Comparison of ENCODE assay signal across 22 mouse cellular contexts in the genomic region with DNA sequence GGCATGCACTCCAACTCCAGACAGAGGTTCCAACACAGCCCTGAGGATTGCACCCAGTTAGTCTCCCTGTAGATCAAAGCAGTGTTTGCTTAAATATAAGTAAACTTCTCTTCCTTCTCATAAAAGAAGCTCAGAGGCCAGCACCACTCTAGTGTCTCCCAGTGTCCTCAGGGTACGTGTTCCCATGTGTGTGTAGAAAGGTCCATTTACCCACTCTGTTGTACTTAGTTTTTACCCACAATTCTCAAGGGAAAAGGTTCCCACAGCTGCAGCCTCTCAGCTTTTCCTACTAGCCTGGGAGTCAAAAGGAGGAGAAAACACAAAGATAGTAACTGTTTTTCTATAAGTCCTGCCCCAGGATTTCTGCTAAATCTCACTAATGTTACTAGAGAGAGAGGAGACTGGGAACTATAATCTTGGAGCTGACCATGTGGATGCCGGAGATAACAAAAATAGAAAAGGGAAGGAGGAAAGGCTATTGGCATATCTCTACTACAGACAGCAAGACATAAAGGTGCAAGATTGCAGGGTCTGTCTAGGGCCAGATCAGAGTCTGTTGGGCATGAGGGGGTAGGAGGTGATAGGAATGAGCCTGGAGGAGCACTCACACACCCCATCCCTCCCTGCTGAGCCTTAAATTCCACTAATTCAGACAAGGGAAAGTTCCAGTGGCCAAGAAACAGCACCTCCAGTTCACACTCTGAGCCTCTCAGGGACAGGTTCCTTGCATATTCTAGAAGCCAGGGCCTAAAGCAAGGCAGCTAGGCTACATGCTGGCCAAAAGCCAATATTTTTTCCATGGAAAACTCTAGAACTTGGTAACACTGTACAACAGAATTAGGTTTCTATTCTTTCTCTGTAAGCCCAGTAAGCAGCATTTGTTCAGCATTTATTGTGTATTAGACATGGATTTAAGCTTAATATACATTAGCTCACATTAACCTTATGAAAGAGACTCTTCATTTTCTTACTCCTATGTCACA. TPM values are rescaled to one million over a fixed set of nuclear protein-coding genes. Genes with fewer than 3 reads are reported as not detected.
DNase-seq lines count a peak whose midpoint lies in the region; ATAC-seq and TF ChIP-seq lines count a peak whose summit lies in the region.
"Had no signal": no experiment of that assay in that cellular context is flagged by ENCODE, and none has a peak within 500 bp of the region (broad histone marks: within the 10 kb centered on the region; RNA-seq: fewer than 3 reads in every experiment).

No protein-coding gene starts in this region.

- H3K4me3 ChIP-seq in heart, embryonic 11.5 days (ENCODE audit: low read depth, low read length), result no peak overlapping the region
- H3K4me3 ChIP-seq in lung, embryonic 14.5 days (ENCODE audit: low read depth, low read length), result no peak overlapping the region
- H3K4me3 ChIP-seq: forebrain, embryonic 10.5 days; hindbrain, embryonic 12.5 days; intestine, embryonic 15.5 days; midbrain, embryonic 13.5 days; myocyte; stomach, embryonic 15.5 days had no signal

- H3K27me3 ChIP-seq in heart, embryonic 11.5 days (ENCODE audit: control insufficient read depth, insufficient read depth, low read length), result no peaks in the 10 kb centered on the region
- no peaks in the 10 kb centered on the region for H3K27me3 ChIP-seq in lung, embryonic 14.5 days (ENCODE audit: insufficient read depth, low read length)
- H3K27me3 ChIP-seq: hindbrain, embryonic 12.5 days; intestine, embryonic 15.5 days; midbrain, embryonic 13.5 days; stomach, embryonic 15.5 days had no signal

- ATAC-seq in heart, embryonic 11.5 days (replicated peaks; ENCODE audit: insufficient number of reproducible peaks, low FRiP score, low TSS enrichment), result no peak
- no peak for ATAC-seq in lung, embryonic 14.5 days (ENCODE audit: insufficient read depth)
- peak; percentile 64 for ATAC-seq in megakaryocyte progenitor cell, adult 5-6 weeks (replicated peaks; ENCODE audit: poor library complexity)
- no peak for ATAC-seq in frontal cortex, adult (ENCODE audit: low TSS enrichment)
- ATAC-seq: midbrain, embryonic 13.5 days had no signal

- peak overlapping the region; percentile 43 for H3K27ac ChIP-seq in heart, embryonic 11.5 days (ENCODE audit: low read depth, low read length)
- peak overlapping the region; percentile 37; the same call in 1 of the 2 replicates for H3K27ac ChIP-seq in lung, embryonic 14.5 days (ENCODE audit: low read depth)
- H3K27ac ChIP-seq: forebrain, embryonic 10.5 days; hindbrain, embryonic 12.5 days; intestine, embryonic 15.5 days; midbrain, embryonic 13.5 days; stomach, embryonic 15.5 days had no signal

- no peak for TF ChIP-seq CTCF in lung, embryonic 14.5 days (IDR thresholded peaks at IDR 0.05; ENCODE audit: low read depth)

- DNase-seq in heart, adult 9 months (ENCODE audit: low spot score in 2 of 2), result no peak
- DNase-seq in lung, embryonic 14.5 days, result peak; percentile 62
- no peak for DNase-seq in lung, postnatal 14 days
- DNase-seq in NIH3T3 (ENCODE audit: low read depth), result peak; percentile 43
- DNase-seq in thymus, adult 18-20 months, result no peak
- DNase-seq: adrenal gland, adult 8-10 months; cerebellum, adult 2 months; kidney, postnatal 10 days; layer of hippocampus, adult 9-11 months; lung, adult 18-20 months; right cerebral cortex, adult 18-20 months; thymus, postnatal 25 days had no signal

- H3K9me3 ChIP-seq in heart, embryonic 11.5 days (replicated peaks; ENCODE audit: control insufficient read depth, low read length), result no peaks in the 10 kb centered on the region
- H3K9me3 ChIP-seq in lung, embryonic 14.5 days (ENCODE audit: low read depth, low read length), result no peaks in the 10 kb centered on the region
- H3K9me3 ChIP-seq: forebrain, embryonic 10.5 days; hindbrain, embryonic 12.5 days; intestine, embryonic 15.5 days; midbrain, embryonic 13.5 days; stomach, embryonic 15.5 days had no signal

- 30% methylated on average over 2 of the region's 2 CpGs for WGBS in heart, embryonic 11.5 days (ENCODE audit: insufficient replicate concordance)
- WGBS in lung, embryonic 14.5 days, result 55% methylated on average over 2 of the region's 2 CpGs

- H3K4me1 ChIP-seq in heart, embryonic 11.5 days (ENCODE audit: control insufficient read depth, insufficient read depth, low read length), result peaks cover 51% of the 10 kb centered on the region
- 0 out of 2 replicates have a peak, but pooled peaks cover 3% of the 10 kb centered on the region for H3K4me1 ChIP-seq in lung, embryonic 14.5 days (ENCODE audit: insufficient read depth)

- no peak overlapping the region for H3K4me2 ChIP-seq in heart, embryonic 11.5 days
- H3K4me2 ChIP-seq in lung, embryonic 14.5 days, result no peak overlapping the region
- H3K4me2 ChIP-seq: hindbrain, embryonic 12.5 days; intestine, embryonic 15.5 days; midbrain, embryonic 13.5 days; stomach, embryonic 15.5 days had no signal

- H3K36me3 ChIP-seq in heart, embryonic 11.5 days (ENCODE audit: control insufficient read depth, insufficient read depth, low read length), result no peaks in the 10 kb centered on the region
- no peaks in the 10 kb centered on the region; the same call in 1 of the 2 replicates for H3K36me3 ChIP-seq in lung, embryonic 14.5 days (ENCODE audit: insufficient read depth)
- H3K36me3 ChIP-seq: forebrain, embryonic 10.5 days; hindbrain, embryonic 12.5 days; intestine, embryonic 15.5 days; midbrain, embryonic 13.5 days; stomach, embryonic 15.5 days had no signal

- no peak overlapping the region for H3K9ac ChIP-seq in heart, embryonic 11.5 days (ENCODE audit: low read depth, low read length)
- no peak overlapping the region for H3K9ac ChIP-seq in lung, embryonic 14.5 days
- H3K9ac ChIP-seq: hindbrain, embryonic 12.5 days; intestine, embryonic 15.5 days; midbrain, embryonic 13.5 days; stomach, embryonic 15.5 days had no signal

RNA-seq across cellular contexts. Expression of a gene that starts 25.9 kb away (rescaled TPM):
- polyA plus RNA-seq in heart, embryonic 11.5 days (2014; fragmentation: Nextera tagmentation; extraction: Ambion mirVana), result 1.1 TPM in 2 replicates
- 0.47 and 0.63 TPM in 2 replicates for polyA plus RNA-seq in lung, embryonic 14.5 days (2014; fragmentation: Nextera tagmentation; extraction: Ambion mirVana)
- total RNA-seq in megakaryocyte progenitor cell, adult 5-6 weeks (2015), result not detected in 2 replicates
- 0.61 TPM in 1 of 2 replicates, not detected in the other for total RNA-seq in megakaryocyte progenitor cell, adult 5-6 weeks (2017)
- total RNA-seq: neutrophil, adult 5-6 weeks had no signal

Comparison
In these comparisons a context has a peak if more than half of its experiments do, and no peak if none do; other contexts are left out.
1. DNase-seq: peak in lung, embryonic 14.5 days (single experiment) and NIH3T3 (single experiment); none in heart, adult 9 months (0 of 2), lung, postnatal 14 days (single experiment) and thymus, adult 18-20 months (0 of 2).